Mouse (Mus musculus) central nervous system, embryonic 18 days (tissue): ENCODE data around the gene Pax2. TPM values are rescaled to one million over a fixed set of nuclear protein-coding genes. Genes with fewer than 3 reads are reported as not detected.

Experiments used
- polyA plus RNA-seq: library from polyadenylated mRNA; depleted of rRNA; stranded (reverse); fragments of >200 nt; gene quantifications from 2 replicates; pipeline ENCODE4 v1.2.3, GENCODE M21; 2012; rRNA removed

Gene Pax2
- 0.25 and 1.3 TPM in 2 replicates for polyA plus RNA-seq

DNA sequence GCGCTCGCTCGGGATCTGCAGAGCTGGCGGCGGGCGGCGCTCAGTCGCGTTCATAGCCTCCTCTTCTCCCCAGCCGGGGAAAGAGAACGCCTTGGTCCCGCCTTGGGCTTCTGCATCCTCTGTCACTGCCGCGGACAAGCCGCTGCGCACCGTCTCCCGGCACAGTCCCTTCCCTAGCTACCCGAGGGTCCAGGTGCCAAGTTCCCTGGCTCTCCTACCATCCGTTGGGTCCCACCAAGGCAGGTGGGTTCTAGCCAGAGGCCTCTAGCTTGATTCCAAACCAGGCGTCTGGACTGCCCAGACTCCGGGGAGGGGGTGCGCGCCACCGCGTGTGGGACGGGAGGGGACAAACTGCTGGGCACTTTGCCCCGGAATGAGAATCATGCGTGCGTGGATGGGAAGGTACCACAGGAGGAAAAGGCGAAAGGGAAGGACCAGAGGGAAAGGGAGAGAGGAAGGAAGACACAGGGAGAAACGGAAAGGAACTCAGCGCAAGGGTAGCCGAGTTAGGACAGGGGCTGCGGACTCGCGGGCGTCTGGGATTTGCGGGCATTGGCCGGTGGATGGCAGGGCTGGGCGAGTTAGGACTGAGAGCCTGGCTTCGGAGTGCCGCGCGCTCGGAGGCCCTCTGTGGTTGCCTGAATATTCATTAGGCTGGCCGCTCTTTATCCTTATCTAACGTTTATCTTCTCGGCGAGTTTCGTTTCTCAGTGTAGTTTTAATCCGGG lies at the start of gene Pax2:
Pax2 (plus strand) TSS at position 353 of the 728 bp plus-strand sequence.

Other genes starting within 250 kb of the Pax2 start
- gene Sec31b, start 210.2 kb upstream of the Pax2 start, polyA plus RNA-seq, result 0.21 and 0.33 TPM in 2 replicates
- not detected in 2 replicates for gene Gm20538, start 203.2 kb upstream of the Pax2 start, polyA plus RNA-seq
- 480 and 491 TPM in 2 replicates for gene Ndufb8, start 200.6 kb upstream of the Pax2 start, polyA plus RNA-seq
- gene Hif1an, start 193.2 kb upstream of the Pax2 start, polyA plus RNA-seq, result 26.0 and 26.6 TPM in 2 replicates
- 57.2 and 58.2 TPM in 2 replicates for gene Slf2, start 175.1 kb downstream of the Pax2 start, polyA plus RNA-seq
- gene Sema4g, start 233.1 kb downstream of the Pax2 start, polyA plus RNA-seq, result 173 and 184 TPM in 2 replicates
- gene Twnk, start 249.6 kb downstream of the Pax2 start, polyA plus RNA-seq, result 14.6 and 15.5 TPM in 2 replicates